ENCODE assay signal across 15 mouse cellular contexts in the genomic region with DNA sequence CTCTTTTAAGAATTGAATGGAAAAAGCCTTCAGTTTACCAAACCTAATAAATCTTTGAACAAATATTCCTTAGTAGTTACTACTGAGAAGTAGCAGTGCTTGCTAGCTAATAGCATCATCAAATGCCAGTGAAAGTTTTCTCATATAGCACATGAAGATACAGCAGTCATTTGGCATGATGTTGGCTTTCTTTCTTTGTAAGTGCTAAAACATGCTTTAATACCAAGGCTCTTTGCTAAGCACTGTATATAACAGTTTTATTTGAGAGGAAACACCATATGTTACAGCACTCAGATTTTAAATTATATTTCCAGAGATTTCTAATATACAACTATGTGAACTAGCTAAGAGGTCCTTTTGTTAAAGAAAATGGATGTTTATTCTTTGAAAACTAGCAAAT. TPM values are rescaled to one million over a fixed set of nuclear protein-coding genes. Genes with fewer than 3 reads are reported as not detected.
DNase-seq lines count a peak whose midpoint lies in the region; ATAC-seq lines count a peak whose summit lies in the region.
"Had no signal": no experiment of that assay in that cellular context is flagged by ENCODE, and none has a peak within 500 bp of the region (broad histone marks: within the 10 kb centered on the region; RNA-seq: fewer than 3 reads in every experiment).

No protein-coding gene starts in this region.

- no peaks in the 10 kb centered on the region for H3K9me3 ChIP-seq in forebrain, embryonic 15.5 days
- H3K9me3 ChIP-seq in forebrain, embryonic 13.5 days (replicated peaks), result no peaks in the 10 kb centered on the region
- H3K9me3 ChIP-seq: embryonic facial prominence, embryonic 10.5 days; embryonic facial prominence, embryonic 12.5 days had no signal

- no peak overlapping the region for H3K9ac ChIP-seq in forebrain, embryonic 15.5 days (replicated peaks)
- H3K9ac ChIP-seq in forebrain, embryonic 13.5 days, result no peak overlapping the region
- H3K9ac ChIP-seq: embryonic facial prominence, embryonic 12.5 days had no signal

- no peak overlapping the region for H3K27ac ChIP-seq in forebrain, embryonic 15.5 days (replicated peaks)
- no peak overlapping the region for H3K27ac ChIP-seq in forebrain, embryonic 13.5 days
- H3K27ac ChIP-seq: embryonic facial prominence, embryonic 10.5 days; embryonic facial prominence, embryonic 12.5 days had no signal

- H3K36me3 ChIP-seq in forebrain, embryonic 15.5 days, result no peaks in the 10 kb centered on the region
- no peaks in the 10 kb centered on the region for H3K36me3 ChIP-seq in forebrain, embryonic 13.5 days (ENCODE audit: poor library complexity, severe bottlenecking)
- H3K36me3 ChIP-seq: embryonic facial prominence, embryonic 10.5 days; embryonic facial prominence, embryonic 12.5 days had no signal

- H3K27me3 ChIP-seq in forebrain, embryonic 15.5 days, result no peaks in the 10 kb centered on the region
- no peaks in the 10 kb centered on the region for H3K27me3 ChIP-seq in forebrain, embryonic 13.5 days
- H3K27me3 ChIP-seq: embryonic facial prominence, embryonic 12.5 days had no signal

- no peak overlapping the region for H3K4me3 ChIP-seq in forebrain, embryonic 15.5 days
- no peak overlapping the region for H3K4me3 ChIP-seq in forebrain, embryonic 13.5 days
- H3K4me3 ChIP-seq: embryonic facial prominence, embryonic 10.5 days; embryonic facial prominence, embryonic 12.5 days had no signal

- H3K4me1 ChIP-seq in forebrain, embryonic 15.5 days, result no peaks in the 10 kb centered on the region
- H3K4me1 ChIP-seq in forebrain, embryonic 13.5 days, result no peaks in the 10 kb centered on the region
- H3K4me1 ChIP-seq: embryonic facial prominence, embryonic 10.5 days; embryonic facial prominence, embryonic 12.5 days had no signal

- no peak overlapping the region for H3K4me2 ChIP-seq in forebrain, embryonic 15.5 days (replicated peaks)
- no peak overlapping the region for H3K4me2 ChIP-seq in forebrain, embryonic 13.5 days
- H3K4me2 ChIP-seq: embryonic facial prominence, embryonic 12.5 days had no signal

- DNase-seq in frontal cortex, postnatal 14 days (ENCODE audit: low spot score in 2 of 2), result no peak
- DNase-seq in ovary, postnatal 14 days (ENCODE audit: low spot score), result no peak
- DNase-seq: adrenal gland, adult 2 months; adrenal gland, postnatal 10 days; adrenal gland, postnatal 25 days; cerebellum, adult 11-12 months; cerebellum, adult 2 months; cerebellum, adult 9-10 months; cerebellum, postnatal 10 days; cerebellum, postnatal 25 days had no signal

- ATAC-seq in forebrain, embryonic 15.5 days (replicated peaks), result 0 out of 2 replicates have a peak, but pooled peaks have one; percentile 51
- ATAC-seq in forebrain, embryonic 13.5 days, result no peak
- ATAC-seq in frontal cortex, adult (ENCODE audit: low TSS enrichment), result 0 out of 2 replicates have a peak, but pooled peaks have one; percentile 31

RNA-seq across cellular contexts. Expression of gene Tmem47, which starts 8.0 kb away (rescaled TPM):
- 15.5 and 16.3 TPM in 2 replicates for polyA plus RNA-seq in forebrain, embryonic 15.5 days (2015; fragmentation: Nextera tagmentation; extraction: Ambion mirVana)
- polyA plus RNA-seq in forebrain, embryonic 13.5 days (2015; fragmentation: Nextera tagmentation; extraction: Ambion mirVana), result 15.2 and 17.5 TPM in 2 replicates
